Mouse (Mus musculus): ENCODE data around the gene Dleu7.
A peak's percentile ranks its signal among the peaks of the same experiment; 100 is the strongest.

The Dleu7 gene

DNA sequence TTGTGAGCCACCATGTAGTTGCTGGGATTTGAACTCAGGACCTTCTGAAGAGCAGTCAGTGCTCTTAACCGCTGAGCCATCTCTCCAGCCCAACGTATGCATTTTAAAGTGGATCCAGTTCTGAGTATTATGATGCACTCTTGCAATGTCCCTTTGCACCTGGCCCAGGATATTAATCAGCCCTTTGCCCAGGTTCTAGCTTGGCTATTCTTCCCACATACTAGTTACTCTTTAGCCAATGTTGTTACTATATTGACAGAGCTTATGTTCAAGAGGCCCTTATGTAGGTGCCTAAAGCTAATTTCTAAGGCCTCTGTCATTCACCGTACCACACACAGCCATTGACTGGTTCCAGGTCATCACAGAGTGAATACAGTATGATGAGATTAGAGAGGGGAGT lies 4.1 kb downstream of the Dleu7 start:
- DNase-seq (ENCODE audit: low spot score in 2 of 2), result no peak

DNA sequence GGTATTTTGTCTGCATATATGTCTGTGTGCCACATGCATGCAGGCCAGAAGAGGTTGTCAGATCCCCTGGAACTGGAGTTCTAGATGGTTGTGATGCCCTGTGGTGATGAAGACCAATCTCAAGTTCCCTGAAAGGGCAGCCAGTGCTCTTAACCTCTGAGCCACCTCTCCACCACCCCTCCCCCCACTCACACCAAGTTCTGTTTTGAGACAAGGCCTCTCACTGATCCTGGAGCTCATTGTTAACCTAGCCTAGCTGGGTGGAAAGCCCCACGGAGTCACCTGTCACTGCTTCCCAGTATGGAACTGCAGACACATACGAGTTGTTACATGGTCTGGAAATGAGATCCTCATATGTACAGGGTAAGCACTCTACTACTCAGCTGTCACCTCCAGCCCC lies 9.9 kb downstream of the Dleu7 start:
- no peak for DNase-seq (ENCODE audit: low spot score in 2 of 2)

DNA sequence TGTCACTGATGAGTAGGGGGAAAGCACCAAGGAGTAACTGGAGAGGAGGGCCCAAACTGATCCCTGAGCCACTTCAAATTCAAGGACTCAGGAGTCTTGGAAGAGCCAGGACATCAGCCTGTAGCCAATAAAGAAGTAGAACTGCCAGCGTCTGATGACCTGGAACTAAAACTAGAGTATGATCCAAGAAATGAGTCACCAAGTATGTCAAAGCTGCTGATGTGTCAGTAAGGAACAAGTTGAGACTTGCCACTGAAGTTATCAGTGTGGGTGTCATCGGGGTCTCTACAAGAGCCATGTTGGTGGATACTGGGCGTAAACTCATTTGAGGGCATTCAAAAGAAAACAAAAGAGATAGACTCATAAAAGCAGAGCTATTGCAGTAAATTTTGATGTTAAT lies 19.2 kb downstream of the Dleu7 start:
- no peak for DNase-seq (ENCODE audit: low spot score in 2 of 2)

DNA sequence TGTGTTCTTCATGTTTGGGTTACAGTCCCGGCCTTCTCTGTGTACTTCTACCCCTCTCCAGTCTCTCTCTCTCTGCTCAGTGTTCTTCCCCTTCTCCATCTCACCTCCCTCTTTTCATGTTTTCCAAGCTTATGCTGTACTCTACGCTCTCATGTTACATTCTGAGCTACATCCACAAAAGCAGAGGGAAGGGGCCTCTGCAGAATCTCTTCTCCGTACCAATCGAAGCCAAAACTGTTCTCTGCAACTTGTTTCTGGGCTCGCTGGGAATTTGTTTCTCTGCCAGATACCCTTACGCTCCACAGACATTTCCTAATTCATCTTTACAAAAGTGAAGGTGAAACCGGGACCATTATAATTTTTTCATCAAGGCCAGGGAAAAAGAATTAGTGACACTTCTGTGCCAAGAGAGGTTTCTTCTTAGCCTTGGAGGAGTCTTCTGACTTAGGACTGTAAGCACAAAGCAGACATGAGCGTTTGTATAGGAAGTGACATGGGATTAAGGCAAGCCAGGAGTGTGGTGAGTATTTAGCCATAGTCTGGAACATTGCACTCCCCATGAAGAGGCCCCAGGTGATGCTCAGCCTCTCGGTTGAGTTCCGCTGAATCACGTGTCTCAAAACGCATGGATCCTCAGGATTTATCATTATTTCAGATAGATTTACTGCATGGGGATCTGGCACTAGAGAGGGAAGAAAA lies 22.0 kb downstream of the Dleu7 start:
- no peak for DNase-seq (ENCODE audit: low spot score in 2 of 2)

DNA sequence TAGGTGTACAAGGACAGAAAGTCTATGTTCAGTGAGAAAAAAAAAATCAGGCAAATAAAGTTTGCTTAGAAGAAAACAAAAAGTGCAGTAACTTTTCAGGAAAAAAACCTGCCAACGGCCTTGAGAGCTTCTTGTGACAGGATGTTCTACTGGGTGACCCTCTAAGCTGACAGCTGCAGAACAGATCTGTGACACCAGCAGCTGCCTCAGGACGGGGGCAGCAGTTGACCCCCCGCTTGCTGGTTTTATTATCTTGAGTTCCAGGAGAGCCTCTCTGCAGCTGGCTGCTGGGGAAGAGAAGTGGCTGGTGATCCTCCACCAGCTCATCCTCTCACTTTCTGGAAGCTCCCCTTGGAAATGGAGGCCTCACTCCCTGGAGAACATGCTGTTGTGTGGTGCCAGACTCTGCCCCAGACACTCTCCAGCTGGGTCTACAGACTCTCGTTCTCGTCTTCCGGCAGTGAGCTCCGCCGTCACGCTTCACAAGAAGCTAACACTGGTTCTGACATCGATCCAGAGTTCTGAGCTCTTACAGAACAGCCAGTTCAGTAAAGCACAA lies 33.8 kb downstream of the Dleu7 start:
- DNase-seq (ENCODE audit: low spot score in 2 of 2), result no peak

DNA sequence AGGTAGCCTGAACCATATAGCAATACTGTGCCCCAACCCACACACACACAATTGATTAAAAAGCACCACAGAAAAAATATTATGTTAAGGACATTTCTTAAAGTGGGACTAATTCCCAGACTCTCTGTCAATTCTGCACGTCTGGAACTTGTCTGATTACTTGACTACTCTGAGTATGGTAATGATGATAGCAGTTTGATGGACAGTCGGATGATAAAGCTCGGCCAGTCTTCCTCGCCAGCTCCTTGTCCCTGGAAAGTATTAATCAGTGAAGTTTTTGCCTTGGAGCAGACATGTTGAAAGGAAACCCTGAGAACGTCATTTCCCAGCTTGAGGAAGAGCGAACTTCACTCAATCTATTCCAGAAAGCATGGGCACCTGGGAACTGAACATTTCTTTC lies 34.7 kb downstream of the Dleu7 start:
- DNase-seq (ENCODE audit: low spot score in 2 of 2), result no peak

DNA sequence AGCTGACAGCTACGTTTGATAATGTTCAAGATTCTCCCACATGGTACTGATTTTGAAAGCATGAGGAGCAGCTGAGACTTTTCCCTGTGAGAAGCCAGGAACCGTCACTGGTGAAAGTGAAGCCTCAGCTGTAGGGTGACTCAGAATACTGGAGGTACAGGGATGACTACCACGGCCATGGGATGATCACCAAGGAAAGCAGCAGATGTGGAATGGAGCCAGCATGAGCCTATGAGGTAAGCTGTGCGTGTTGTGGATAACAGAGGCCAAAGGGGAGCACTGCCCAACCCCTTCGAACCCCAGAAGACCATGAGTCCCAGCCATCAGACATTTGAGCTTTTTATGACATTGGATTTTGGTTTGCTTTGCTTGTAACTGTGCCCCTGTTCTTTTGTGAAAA lies 36.8 kb downstream of the Dleu7 start:
- no peak for DNase-seq (ENCODE audit: low spot score in 2 of 2)

DNA sequence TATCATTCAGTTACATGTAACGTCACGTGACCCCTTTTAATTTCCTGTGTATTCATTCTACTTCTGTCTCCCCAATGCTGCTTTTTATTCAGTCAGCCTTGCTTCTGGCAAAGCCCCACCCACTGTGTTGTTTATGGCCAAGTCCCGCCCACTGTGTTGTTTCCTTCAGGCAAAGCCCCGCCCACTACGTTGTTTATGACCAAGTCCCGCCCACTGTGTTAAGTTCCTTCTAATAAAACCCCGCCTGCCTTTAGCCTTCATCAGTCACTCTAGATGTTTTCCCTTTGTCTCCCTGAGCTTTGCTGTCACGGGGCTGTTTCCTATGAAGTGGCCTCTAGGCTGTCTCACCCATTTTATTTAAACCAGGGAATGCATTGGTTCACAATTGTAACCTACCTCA lies 38.5 kb downstream of the Dleu7 start:
- DNase-seq (ENCODE audit: low spot score in 2 of 2), result no peak

DNA sequence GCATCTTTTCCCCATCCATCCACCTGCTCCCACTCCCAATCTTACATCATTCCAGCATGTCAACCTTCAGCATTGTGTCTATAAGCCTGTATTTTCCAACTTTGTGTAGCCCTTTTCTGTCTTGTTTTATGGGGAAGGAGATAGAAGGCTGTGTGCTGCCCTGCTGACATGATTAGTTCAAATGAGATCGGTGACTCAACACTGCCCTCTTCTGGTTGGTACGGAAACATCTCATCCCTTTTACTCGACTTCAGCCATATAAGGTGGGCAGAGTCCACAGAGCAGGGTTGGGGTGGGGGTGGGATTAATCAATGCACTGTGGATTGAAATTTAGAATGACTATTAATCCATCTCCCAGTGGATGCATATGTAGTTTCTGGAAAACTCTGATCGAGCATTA lies 40.8 kb downstream of the Dleu7 start:
- peak; percentile 14 to 50 for DNase-seq (ENCODE audit: low spot score in 2 of 2)

DNA sequence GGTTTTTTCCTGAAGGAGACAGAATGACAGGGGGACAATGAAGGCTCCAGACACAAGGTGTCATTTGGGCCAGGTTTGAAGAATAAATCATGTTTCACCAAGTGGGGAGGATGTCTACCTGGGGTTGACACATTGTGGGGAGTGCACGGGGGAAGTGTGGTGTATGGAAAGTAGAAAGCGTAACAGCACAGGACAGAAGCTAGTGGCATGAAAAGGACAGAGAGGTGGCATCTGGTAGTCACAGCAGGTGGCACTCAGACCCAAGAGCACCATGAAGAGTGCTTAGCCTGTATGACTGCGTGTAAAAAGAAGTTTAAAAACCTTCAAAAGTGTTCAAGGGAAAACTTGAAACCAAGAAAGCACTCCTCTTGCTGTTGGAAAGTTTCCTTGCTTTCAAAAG lies 42.8 kb downstream of the Dleu7 start:
- no peak for DNase-seq (ENCODE audit: low spot score in 2 of 2)

DNA sequence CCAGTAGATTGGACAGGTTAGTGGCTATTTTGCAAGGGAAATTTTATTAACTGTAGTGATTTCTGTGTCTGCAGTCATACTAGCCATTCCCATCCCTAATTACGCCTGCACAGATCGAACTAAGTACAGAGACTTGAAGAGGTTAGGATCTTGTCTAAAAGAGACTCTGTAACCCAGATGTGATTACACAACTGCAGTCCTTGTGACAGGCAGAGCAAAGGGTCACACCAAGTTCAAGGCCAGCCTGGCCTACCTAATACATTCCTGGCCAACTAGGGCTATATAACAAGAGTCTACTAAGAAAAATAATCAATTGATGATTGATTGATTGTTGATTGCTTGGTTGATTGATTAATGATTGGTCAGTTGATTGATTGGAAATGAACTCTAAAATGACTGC lies 43.6 kb downstream of the Dleu7 start:
- no peak for DNase-seq (ENCODE audit: low spot score in 2 of 2)

DNA sequence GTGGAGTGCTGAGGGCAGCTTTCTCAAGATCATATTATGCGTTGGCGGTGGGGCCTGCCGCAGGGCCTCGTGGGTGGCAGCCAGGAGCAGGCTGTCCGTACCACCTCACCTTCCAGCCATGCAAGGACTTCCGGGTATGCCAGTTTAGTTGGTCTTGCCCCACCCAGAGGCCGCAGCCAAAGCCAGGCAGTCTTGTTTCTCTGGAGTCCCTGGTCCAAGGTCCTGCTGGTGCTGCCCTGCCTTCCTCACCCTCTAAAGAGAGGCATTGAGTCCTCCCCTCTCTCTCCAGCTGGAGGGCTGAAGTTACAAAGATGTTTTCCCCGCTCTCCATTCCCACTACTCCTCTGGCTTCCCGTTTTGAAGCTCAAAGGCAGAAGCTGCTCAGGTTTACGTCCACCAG lies 44.1 kb downstream of the Dleu7 start:
- DNase-seq (ENCODE audit: low spot score in 2 of 2), result no peak

DNA sequence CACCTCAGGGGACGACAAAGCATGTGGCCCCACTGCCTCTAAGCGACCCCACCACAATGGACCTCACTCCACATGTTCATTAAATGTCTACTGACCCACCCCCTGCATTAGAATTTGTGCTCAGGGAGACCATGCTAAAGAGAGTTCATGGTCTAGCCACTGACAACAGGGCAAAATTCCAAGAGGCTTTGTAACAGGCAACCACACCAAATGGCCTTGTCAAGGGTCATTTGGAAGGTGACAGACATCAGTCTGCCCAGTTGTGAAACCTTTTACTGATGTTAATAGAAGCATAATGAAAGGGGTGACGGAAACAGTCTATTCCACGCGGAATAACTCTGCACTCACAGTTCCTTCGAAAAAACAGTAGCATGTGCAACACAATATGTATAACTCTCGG lies 44.5 kb downstream of the Dleu7 start:
- no peak for DNase-seq (ENCODE audit: low spot score in 2 of 2)

DNA sequence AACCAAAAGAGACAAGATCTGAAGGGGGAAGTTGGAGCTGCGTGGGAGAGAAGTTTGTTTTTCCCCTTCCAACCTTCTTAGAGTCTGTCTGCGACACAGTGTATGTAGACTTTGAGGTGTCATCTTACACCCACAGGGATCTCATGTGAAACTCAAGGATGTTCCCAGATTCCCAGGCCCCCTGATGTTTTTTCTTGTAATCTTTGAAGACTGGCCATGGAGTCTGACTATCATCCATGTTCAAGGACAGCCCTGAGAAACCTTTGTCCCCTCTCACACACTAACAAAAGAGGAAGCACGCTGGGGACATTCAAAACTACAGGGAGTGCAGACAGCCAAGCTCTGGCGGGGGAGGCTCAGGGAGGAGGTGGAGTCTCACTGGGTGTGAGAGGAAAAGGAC lies 47.3 kb downstream of the Dleu7 start:
- DNase-seq (ENCODE audit: low spot score in 2 of 2), result no peak

DNA sequence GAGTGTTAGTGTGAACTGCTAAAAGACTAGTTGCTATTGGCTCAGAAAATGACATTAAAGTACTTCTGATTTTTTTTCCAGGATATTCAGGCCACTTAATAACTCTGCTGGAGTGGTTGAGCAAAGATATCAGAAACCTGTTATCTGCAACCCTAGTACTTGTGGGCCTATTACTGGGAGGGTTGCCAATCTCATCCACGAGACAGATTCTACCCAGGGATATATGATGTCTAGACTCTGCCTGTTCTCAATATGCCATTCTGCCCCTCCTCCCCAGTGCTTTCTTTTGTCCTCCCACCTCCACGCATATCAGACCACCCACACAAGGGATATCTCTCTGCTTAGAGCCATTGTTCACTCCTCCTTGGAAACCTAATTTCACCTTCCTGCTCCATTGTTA lies 49.3 kb downstream of the Dleu7 start:
- no peak for DNase-seq (ENCODE audit: low spot score in 2 of 2)

DNA sequence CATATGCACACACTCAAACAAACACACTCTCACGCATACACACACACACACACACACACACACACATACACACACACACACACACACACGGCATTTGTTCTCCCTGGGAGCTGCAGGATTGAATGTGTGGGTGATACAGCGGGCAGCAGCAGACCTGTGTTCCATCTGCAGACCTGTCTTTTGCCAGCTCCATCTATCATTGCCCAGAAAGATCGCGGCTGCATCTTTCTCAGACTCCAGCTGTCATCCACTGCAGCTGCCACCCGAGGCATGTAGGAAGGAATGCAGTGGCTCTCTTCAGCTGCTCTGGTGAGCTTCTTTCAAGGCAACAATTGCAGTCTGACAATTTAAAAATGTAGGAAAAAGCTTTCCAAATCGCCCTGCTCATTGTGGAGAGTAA lies 56.9 kb downstream of the Dleu7 start:
- no peak for DNase-seq (ENCODE audit: low spot score in 2 of 2)

DNA sequence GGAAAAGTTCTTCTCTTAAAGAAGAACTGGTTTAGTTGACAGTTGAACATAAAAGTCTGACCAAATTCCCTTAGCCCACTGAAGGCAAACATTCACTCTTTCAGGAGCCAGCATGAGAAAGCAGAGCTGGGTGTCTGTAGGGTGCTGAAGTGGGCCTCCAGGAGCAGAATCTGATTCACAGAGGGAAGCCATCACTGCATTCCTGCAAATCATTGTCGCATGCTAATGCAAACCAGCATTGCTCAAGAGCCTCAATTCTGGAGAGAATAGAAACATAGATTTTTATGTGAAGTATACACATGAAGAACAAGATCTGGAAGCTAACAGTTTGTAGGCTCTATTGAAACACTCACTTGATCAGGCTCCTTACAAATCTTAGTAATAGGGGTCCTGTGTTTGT lies 57.6 kb downstream of the Dleu7 start:
- DNase-seq (ENCODE audit: low spot score in 2 of 2), result no peak

DNA sequence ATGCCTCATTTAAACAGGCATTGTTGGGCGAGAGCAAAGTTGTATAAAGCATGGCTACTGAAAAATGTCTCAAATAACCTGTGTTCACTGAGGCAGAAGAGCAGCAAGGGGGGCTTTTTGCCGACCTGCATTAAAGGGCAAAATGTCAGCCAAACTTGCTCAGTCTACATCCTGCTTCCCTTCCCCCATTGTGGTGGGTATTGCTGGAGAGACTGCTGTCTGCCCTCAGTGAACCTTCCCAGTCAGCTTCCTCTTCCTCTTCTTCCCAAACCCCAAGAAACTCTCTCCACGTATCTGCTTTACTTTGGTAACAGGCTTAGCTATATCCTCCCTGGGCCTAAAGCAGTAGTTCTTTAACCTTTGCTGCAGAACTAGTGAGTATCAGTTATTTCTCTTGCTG lies 61.9 kb downstream of the Dleu7 start:
- DNase-seq (ENCODE audit: low spot score in 2 of 2), result no peak

DNA sequence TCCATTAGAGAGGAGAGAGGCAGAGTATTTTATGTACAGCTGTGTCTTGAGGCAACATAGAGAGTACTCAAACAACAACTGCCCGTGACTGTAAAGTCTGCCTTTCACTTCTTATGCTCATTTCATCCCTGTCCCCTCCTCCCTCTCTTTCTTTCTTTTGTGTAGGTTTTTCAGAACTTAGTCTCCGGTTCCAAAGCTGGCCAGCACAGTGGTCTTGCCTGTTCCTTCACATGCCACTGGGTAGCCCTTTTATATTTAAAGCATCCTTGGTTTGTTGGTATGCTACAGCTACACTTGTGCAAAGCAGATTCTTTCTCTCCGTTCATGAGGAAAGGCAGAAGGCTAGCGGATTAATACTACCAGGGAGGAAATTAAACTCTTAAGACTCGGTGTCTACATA lies 65.7 kb downstream of the Dleu7 start:
- DNase-seq (ENCODE audit: low spot score in 2 of 2), result no peak

DNA sequence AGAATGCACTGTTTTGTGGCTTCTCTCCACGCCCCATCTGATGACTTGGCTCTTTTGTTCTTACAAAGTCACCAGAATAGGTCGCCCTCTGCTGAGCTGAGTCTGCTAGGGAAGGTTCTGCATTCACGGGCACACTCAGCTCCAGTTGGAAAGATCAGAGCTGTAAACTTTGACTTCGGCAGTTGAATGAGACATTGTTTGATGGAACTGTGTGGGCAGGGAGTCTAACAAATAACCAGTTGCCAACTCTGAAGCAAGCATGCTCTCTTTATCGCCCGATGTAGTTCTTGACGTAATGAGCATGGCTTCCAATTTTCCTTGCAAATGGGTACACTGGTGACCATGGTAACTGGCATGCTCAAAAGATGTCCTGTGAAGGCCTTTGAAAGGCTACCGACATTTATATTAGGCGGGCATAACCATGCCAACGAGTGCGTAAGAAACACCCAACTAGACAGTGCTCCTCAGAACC lies 66.2 kb downstream of the Dleu7 start:
- DNase-seq (ENCODE audit: low spot score in 2 of 2), result peak in 1 of 2 experiments; percentile 11

Measured in frontal cortex, postnatal 25 days (tissue).